Mouse (Mus musculus) spleen, postnatal 10 days (tissue): Measurements from ENCODE around the gene Slc30a2.
"Not testable (repeated sequence)": the region's sequence is repeated elsewhere in the genome, so short reads cannot be mapped to it uniquely, and the experiment has no call there.

ENCODE experiments used
- DNase-seq, 2 experiments: peaks; one replicate each; pipeline ENCODE4 v3.0.0; 2021 to 2022; ENCODE audit warnings: low spot score in 2 of 2

Gene Slc30a2

GRCm38 (mm10) chr4:134321524-134321923, 21.5 kb upstream of the Slc30a2 start:
- no peak for DNase-seq

GRCm38 (mm10) chr4:134324655-134325054, 18.3 kb upstream of the Slc30a2 start:
- no peak for DNase-seq

GRCm38 (mm10) chr4:134326859-134327530, 16.0 kb upstream of the Slc30a2 start:
- no peak for DNase-seq

- no peak for DNase-seq
Measured at GRCm38 (mm10) chr4:134328151-134328550, 14.8 kb upstream of the Slc30a2 start.

GRCm38 (mm10) chr4:134328832-134329231, 14.1 kb upstream of the Slc30a2 start:
- no peak for DNase-seq

- DNase-seq = no peak
Measured at GRCm38 (mm10) chr4:134330281-134330680, 12.7 kb upstream of the Slc30a2 start.

GRCm38 (mm10) chr4:134341231-134341630, 1.8 kb upstream of the Slc30a2 start:
- not testable (repeated sequence) for DNase-seq

GRCm38 (mm10) chr4:134342213-134342779, 685 bp upstream of the Slc30a2 start:
- no peak for DNase-seq

- no peak for DNase-seq
Measured at GRCm38 (mm10) chr4:134344620-134345019, 1.6 kb downstream of the Slc30a2 start.

GRCm38 (mm10) chr4:134345802-134346201, 2.8 kb downstream of the Slc30a2 start:
- no peak for DNase-seq

GRCm38 (mm10) chr4:134348078-134348477, 5.1 kb downstream of the Slc30a2 start:
- no peak for DNase-seq

- no peak for DNase-seq
Measured at GRCm38 (mm10) chr4:134348545-134348944, 5.6 kb downstream of the Slc30a2 start.

GRCm38 (mm10) chr4:134349829-134350228, 6.8 kb downstream of the Slc30a2 start:
- no peak for DNase-seq

- no peak for DNase-seq
Measured at GRCm38 (mm10) chr4:134350641-134351040, 7.7 kb downstream of the Slc30a2 start.

GRCm38 (mm10) chr4:134351329-134352260, 8.6 kb downstream of the Slc30a2 start:
- DNase-seq = no peak

- no peak for DNase-seq
Measured at GRCm38 (mm10) chr4:134352261-134352707, 9.3 kb downstream of the Slc30a2 start.

GRCm38 (mm10) chr4:134352929-134353328, 9.9 kb downstream of the Slc30a2 start:
- DNase-seq = no peak

- DNase-seq = no peak
Measured at GRCm38 (mm10) chr4:134353527-134354409, 10.8 kb downstream of the Slc30a2 start.

GRCm38 (mm10) chr4:134355841-134356452, 13.0 kb downstream of the Slc30a2 start:
- DNase-seq = no peak

GRCm38 (mm10) chr4:134356591-134357460, 13.8 kb downstream of the Slc30a2 start:
- DNase-seq = peak; percentile 66 to 84
